Mouse (Mus musculus) stomach, postnatal 0 days (tissue): ENCODE results near the gene Gprc5c. TPM values are rescaled to one million over a fixed set of nuclear protein-coding genes. Genes with fewer than 3 reads are reported as not detected.

ENCODE experiments used
- ATAC-seq: fragments of 200-750 bp; cut with Nextera tagmentation; 2 replicates; pipeline ENCODE4 v1.8.0; 2017; ENCODE audit not compliant: low FRiP score, low TSS enrichment
- DNase-seq: peaks from one replicate; pipeline ENCODE4 v3.0.0-alpha.2; 2016; ENCODE audit warnings: low spot score
- H3K27ac ChIP-seq: fragments of 300-500 bp; sonication (generic); replicated peaks from 2 replicates; pipeline ENCODE4 v1.5.1; 2014; ENCODE audit warnings: mild to moderate bottlenecking, control low read depth
- H3K27me3 ChIP-seq: fragments of 300-500 bp; sonication (generic); 2 replicates; pipeline ENCODE4 v1.6.1; 2014; ENCODE audit warnings: low read length; ENCODE audit not compliant: control insufficient read depth, insufficient read depth
- H3K36me3 ChIP-seq: fragments of 300-500 bp; sonication (generic); 2 replicates; pipeline ENCODE4 v1.6.1; 2014; ENCODE audit warnings: low read length, mixed read lengths; ENCODE audit not compliant: control insufficient read depth, insufficient read depth
- H3K4me1 ChIP-seq: fragments of 300-500 bp; sonication (generic); replicated peaks from 2 replicates; pipeline ENCODE4 v1.6.1; 2014; ENCODE audit warnings: antibody characterized with exemption; ENCODE audit not compliant: control insufficient read depth, insufficient read depth
- H3K4me2 ChIP-seq: fragments of 300-500 bp; sonication (generic); replicated peaks from 2 replicates; pipeline ENCODE4 v1.6.1; 2014; ENCODE audit warnings: low read depth, mild to moderate bottlenecking, control low read depth, moderate library complexity
- H3K4me3 ChIP-seq: fragments of 300-500 bp; sonication (generic); 2 replicates; pipeline ENCODE4 v1.5.1; 2014; ENCODE audit warnings: low read depth, low read length, control low read depth
- H3K9ac ChIP-seq: fragments of 300-500 bp; sonication (generic); 2 replicates; pipeline ENCODE4 v1.6.1; 2014; ENCODE audit warnings: mild to moderate bottlenecking, low read length, control low read depth, mixed read lengths
- H3K9me3 ChIP-seq: fragments of 300-500 bp; sonication (generic); 2 replicates; pipeline ENCODE4 v1.6.1; 2016; ENCODE audit warnings: low read length; ENCODE audit not compliant: control insufficient read depth
- CTCF ChIP-seq: IDR thresholded peaks from 2 replicates; pipeline ENCODE4 v1.5.1; 2016; ENCODE audit warnings: antibody characterized with exemption, low read depth, mild to moderate bottlenecking, moderate library complexity
- EP300 ChIP-seq: optimal IDR thresholded peaks from 2 replicates; pipeline ENCODE3; 2016; ENCODE audit warnings: antibody characterized with exemption
- WGBS: fragments of 180-500 bp; shearing (Covaris S2); extraction: QIAGEN DNeasy Blood & Tissue Kit; methylation state at CpG from one replicate; pipeline ENCODE4 v1.1.7; 2014; 5-methylcytosine and 5-hydroxymethylcytosine counted together
- polyA plus RNA-seq: library from polyadenylated mRNA; unstranded; fragments of >200 nt; fragmentation: Nextera tagmentation; extraction: Ambion mirVana; gene quantifications from 2 replicates; pipeline ENCODE4 v1.2.1, GENCODE M21; 2015

The Gprc5c gene
- polyA plus RNA-seq, 1 experiment from 2014 or later = 11.2 TPM

DNA sequence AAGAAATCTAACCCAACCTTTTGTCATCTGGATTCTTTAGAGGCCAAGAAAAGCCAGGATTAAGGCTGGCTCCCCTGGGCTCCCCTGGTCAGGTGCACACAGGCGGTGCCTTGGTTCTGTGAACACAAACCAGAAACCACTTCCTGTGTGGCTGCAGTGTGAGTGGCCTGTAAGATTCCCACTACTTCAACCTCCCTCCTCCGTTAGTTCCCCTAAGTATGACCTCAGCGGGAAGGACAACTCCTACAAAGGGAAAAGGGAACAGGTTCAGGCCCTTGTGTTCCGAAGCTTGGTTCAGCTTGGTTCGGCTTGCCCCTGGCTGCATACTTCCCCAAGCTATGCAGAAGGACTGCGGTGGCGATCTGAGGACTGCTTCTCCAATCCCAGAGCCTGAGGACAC, 32.8 kb upstream of the Gprc5c start:
- no peak overlapping the region for H3K4me2 ChIP-seq
- no peak for ATAC-seq

DNA sequence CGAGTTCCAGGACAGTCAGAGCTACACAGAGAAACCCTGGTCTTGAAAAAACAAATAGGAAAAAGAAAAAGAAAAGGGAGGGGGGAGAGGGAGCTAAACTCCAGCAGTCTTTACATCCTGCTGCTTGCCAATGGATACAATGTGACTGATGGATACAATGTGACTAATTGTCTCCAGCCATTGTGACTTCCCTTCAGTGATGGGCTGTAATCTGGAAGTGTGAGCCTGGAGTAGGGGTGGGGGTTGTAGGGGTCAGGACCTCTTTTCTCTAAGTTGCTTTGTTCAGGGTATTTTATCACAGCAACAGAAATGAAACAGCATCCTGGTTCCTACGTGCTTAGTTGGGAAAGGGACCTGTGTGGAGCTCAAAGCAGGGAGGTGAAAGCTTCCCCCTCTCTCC, 31.8 kb upstream of the Gprc5c start:
- H3K27ac ChIP-seq = no peak overlapping the region
- H3K4me2 ChIP-seq = no peak overlapping the region
- H3K4me3 ChIP-seq = no peak overlapping the region
- no peaks in the 10 kb centered on the region for H3K9me3 ChIP-seq
- no peaks in the 10 kb centered on the region for H3K27me3 ChIP-seq
- no peak for ATAC-seq
- 58% methylated on average over 2 of the region's 2 CpGs for WGBS
- H3K4me1 ChIP-seq = no peaks in the 10 kb centered on the region
- no peak for DNase-seq
- no peaks in the 10 kb centered on the region for H3K36me3 ChIP-seq
- TF ChIP-seq EP300 = no peak
- TF ChIP-seq CTCF = no peak
- no peak overlapping the region for H3K9ac ChIP-seq

More for the DNA sequence above, 32.8 kb upstream of the Gprc5c start:
- no peaks in the 10 kb centered on the region for H3K36me3 ChIP-seq
- H3K9ac ChIP-seq = no peak overlapping the region
- no peaks in the 10 kb centered on the region for H3K27me3 ChIP-seq
- no peaks in the 10 kb centered on the region for H3K4me1 ChIP-seq
- 89% methylated on average over 7 of the region's 7 CpGs for WGBS
- no peaks in the 10 kb centered on the region for H3K9me3 ChIP-seq
- no peak for TF ChIP-seq EP300
- TF ChIP-seq CTCF = no peak
- no peak overlapping the region for H3K27ac ChIP-seq
- DNase-seq = no peak
- H3K4me3 ChIP-seq = no peak overlapping the region

DNA sequence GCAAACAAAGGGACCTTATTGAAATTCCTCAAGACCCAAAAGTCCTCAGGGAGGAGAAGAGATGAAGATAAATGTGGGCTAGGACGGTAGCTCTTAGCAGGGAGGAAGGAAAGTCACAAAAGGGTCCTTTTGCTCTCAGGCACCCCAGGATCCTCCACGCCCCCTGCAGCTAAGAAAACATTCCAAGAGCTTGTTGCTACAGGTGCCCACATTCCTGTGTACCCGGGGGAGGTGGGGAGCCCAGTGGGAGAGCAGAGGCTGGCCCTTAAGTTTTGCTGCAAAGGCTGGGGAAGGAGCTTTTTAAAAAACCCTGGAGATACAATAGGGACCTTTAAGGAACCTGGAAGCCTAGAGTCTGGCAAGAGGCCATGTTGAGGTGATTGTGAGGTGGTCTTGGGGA, 30.5 kb upstream of the Gprc5c start:
- no peak for DNase-seq
- Histone ChIP-seq H3K4me1 (no peaks in the 10 kb centered on the region), H3K4me3 (no peak overlapping the region), H3K36me3 (no peaks in the 10 kb centered on the region), H3K9me3 (no peaks in the 10 kb centered on the region), H3K27ac (no peak overlapping the region), H3K4me2 (no peak overlapping the region), H3K9ac (no peak overlapping the region), H3K27me3 (no peaks in the 10 kb centered on the region)
- TF ChIP-seq CTCF (no peak), EP300 (no peak)
- ATAC-seq = no peak
- WGBS = 35% methylated on average over 3 of the region's 3 CpGs

DNA sequence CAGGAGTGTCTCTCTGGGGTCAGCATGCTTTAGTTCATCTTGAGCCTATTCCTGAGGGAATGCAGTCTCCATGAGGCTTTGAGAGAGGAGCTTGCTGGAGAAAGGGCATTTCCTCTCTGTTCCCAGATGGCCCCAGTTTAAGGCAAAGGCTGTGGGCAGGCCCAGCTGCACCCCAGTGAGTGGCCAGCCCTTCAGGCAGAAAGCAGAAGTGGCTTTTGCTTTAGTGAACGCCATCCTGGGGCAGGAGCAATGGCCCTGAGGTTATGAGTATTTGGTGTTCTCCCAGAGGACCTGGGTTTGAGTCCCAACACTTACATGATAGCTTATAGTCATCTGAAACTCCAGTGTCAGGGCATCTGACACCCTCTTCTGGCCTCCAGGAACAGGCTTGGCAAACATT, 29.6 kb upstream of the Gprc5c start:
- no peaks in the 10 kb centered on the region for H3K27me3 ChIP-seq
- no peaks in the 10 kb centered on the region for H3K4me1 ChIP-seq
- 65% methylated on average over 1 of the region's 1 CpGs for WGBS
- no peak overlapping the region for H3K4me3 ChIP-seq
- ATAC-seq (no peak), DNase-seq (no peak)
- no peak overlapping the region for H3K4me2 ChIP-seq
- TF ChIP-seq CTCF = no peak
- TF ChIP-seq EP300 = no peak
- H3K9ac ChIP-seq = no peak overlapping the region
- no peaks in the 10 kb centered on the region for H3K9me3 ChIP-seq
- no peaks in the 10 kb centered on the region for H3K36me3 ChIP-seq
- H3K27ac ChIP-seq = no peak overlapping the region

DNA sequence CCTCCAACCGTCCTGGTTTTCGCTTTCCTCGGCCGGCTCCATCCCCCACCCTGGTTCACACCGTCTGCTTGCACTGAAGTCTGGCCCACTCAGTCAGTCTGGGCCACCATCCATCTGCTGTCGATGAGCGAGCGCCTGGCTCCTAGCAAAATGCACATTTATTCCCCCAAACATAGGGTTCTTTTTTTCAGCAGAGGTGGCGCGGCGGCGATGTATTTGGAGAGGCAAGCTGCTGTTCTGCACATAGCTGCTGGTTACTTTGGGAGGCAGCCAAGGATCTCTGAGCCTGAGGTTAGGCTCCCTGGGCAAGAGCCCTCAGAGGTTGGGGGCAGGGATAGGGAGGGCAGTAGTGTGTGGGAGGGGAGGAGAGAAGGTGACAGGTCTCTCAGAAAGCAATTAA, 28.2 kb upstream of the Gprc5c start:
- Histone ChIP-seq H3K4me2 (0 out of 2 replicates have a peak overlapping the region, but pooled peaks have one; percentile 11), H3K9ac (no peak overlapping the region), H3K27me3 (no peaks in the 10 kb centered on the region), H3K4me1 (no peaks in the 10 kb centered on the region), H3K36me3 (no peaks in the 10 kb centered on the region), H3K4me3 (no peak overlapping the region), H3K27ac (no peak overlapping the region), H3K9me3 (no peaks in the 10 kb centered on the region)
- DNase-seq (peak; percentile 46), ATAC-seq (no peak)
- 46% methylated on average over 12 of the region's 12 CpGs for WGBS
- no peak for TF ChIP-seq EP300
- no peak for TF ChIP-seq CTCF

DNA sequence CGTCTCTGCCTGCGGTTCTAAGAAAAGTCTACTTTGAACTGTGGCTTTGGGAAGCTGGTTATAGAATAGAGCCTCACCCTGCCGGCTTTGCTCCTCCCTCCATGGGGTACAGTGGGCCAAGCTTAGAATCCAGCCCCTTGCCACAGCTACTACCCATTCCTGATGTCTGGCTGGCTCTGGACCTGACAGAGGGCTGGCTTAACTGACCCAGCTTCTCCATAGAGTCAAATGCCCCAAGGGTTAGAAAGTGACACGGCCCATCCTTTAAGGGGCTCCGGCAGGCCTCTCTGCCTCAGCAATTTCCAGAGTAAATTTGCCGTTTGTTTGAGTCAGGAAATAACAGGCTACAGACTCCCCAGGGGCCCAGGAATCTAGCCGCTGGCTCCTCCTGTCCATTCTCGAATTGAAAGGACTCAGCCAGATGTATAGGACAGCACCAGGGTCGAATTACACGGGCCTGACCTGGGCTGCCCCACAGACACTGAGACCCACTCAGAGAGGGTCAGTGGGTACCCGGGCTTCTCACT, 27.7 kb upstream of the Gprc5c start:
- ATAC-seq (no peak), DNase-seq (no peak)
- no peak for TF ChIP-seq EP300
- TF ChIP-seq CTCF = no peak
- H3K9ac ChIP-seq = no peak overlapping the region
- H3K27me3 ChIP-seq = no peaks in the 10 kb centered on the region
- H3K27ac ChIP-seq = no peak overlapping the region
- no peak overlapping the region for H3K4me3 ChIP-seq
- 14% methylated on average over 11 of the region's 11 CpGs for WGBS
- no peaks in the 10 kb centered on the region for H3K9me3 ChIP-seq
- H3K36me3 ChIP-seq = no peaks in the 10 kb centered on the region
- H3K4me2 ChIP-seq = 0 out of 2 replicates have a peak overlapping the region, but pooled peaks have one; percentile 11
- H3K4me1 ChIP-seq = no peaks in the 10 kb centered on the region
